Mouse (Mus musculus) kidney, adult 2 months (tissue): ENCODE measurements around the gene Stk38l.

Source experiments
- CTCF ChIP-seq: fragments of 200-500 bp; conservative IDR thresholded peaks from 2 replicates; pipeline ENCODE4 v1.5.1; 2011; ENCODE audit warnings: low read depth, mild to moderate bottlenecking, control low read depth, low read length, moderate library complexity, mixed read lengths; ENCODE audit not compliant: insufficient read depth, insufficient read length
- POLR2A ChIP-seq: fragments of 200-500 bp; IDR thresholded peaks from one replicate; pipeline ENCODE4 v1.6.1; 2011; ENCODE audit warnings: low read depth, low read length, control low read depth

GRCm38 (mm10) chr6:146698376-146698775 is 26.4 kb upstream of the Stk38l start:
- no peak for TF ChIP-seq CTCF
- TF ChIP-seq POLR2A: no peak
